Mouse (Mus musculus) embryonic facial prominence, embryonic 14.5 days (tissue): ENCODE data around the gene Ptgfrn. TPM values are rescaled to one million over a fixed set of nuclear protein-coding genes. Genes with fewer than 3 reads are reported as not detected.

Experiments
- ATAC-seq: fragments of 200-750 bp; cut with Nextera tagmentation; 2 replicates; pipeline ENCODE4 v1.8.0; 2017; ENCODE audit warnings: low read depth, moderate number of reproducible peaks, moderate TSS enrichment
- DNase-seq: peaks from one replicate; pipeline ENCODE4 v3.0.0-alpha.2; 2015; ENCODE audit warnings: low spot score
- H3K27ac ChIP-seq: fragments of 300-500 bp; sonication (generic); replicated peaks from 2 replicates; pipeline ENCODE4 v1.5.1; 2014; ENCODE audit warnings: low read depth, mild to moderate bottlenecking, low read length, moderate library complexity
- H3K27me3 ChIP-seq: fragments of 300-500 bp; sonication (generic); replicated peaks from 2 replicates; pipeline ENCODE4 v1.6.1; 2014; ENCODE audit warnings: low read length; ENCODE audit not compliant: control insufficient read depth, insufficient read depth
- H3K36me3 ChIP-seq: fragments of 300-500 bp; sonication (generic); 2 replicates; pipeline ENCODE4 v1.6.1; 2014; ENCODE audit warnings: low read length, mixed read lengths; ENCODE audit not compliant: control insufficient read depth, insufficient read depth
- H3K4me1 ChIP-seq: fragments of 300-500 bp; sonication (generic); 2 replicates; pipeline ENCODE4 v1.6.1; 2014; ENCODE audit warnings: antibody characterized with exemption, low read length; ENCODE audit not compliant: control insufficient read depth, insufficient read depth
- H3K4me2 ChIP-seq: fragments of 300-500 bp; sonication (generic); 2 replicates; pipeline ENCODE4 v1.6.1; 2014; ENCODE audit warnings: low read depth, mild to moderate bottlenecking, low read length, moderate library complexity, mixed read lengths
- H3K4me3 ChIP-seq: fragments of 300-500 bp; sonication (generic); 2 replicates; pipeline ENCODE4 v1.5.1; 2014; ENCODE audit warnings: low read depth, mild to moderate bottlenecking, low read length
- H3K9ac ChIP-seq: fragments of 300-500 bp; sonication (generic); 2 replicates; pipeline ENCODE4 v1.6.1; 2014; ENCODE audit warnings: low read depth, mild to moderate bottlenecking, low read length, moderate library complexity, mixed read lengths
- H3K9me3 ChIP-seq: fragments of 300-500 bp; sonication (generic); 2 replicates; pipeline ENCODE4 v1.6.1; 2016; ENCODE audit warnings: low read length; ENCODE audit not compliant: control insufficient read depth
- WGBS: fragments of 180-500 bp; shearing (Covaris S2); extraction: QIAGEN DNeasy Blood & Tissue Kit; methylation state at CpG from one replicate; pipeline ENCODE4 v1.1.7; 2014; 5-methylcytosine and 5-hydroxymethylcytosine counted together
- polyA plus RNA-seq: library from polyadenylated mRNA; unstranded; fragments of >200 nt; fragmentation: Nextera tagmentation; extraction: Ambion mirVana; gene quantifications from 2 replicates; pipeline ENCODE4 v1.2.1, GENCODE M21; 2014

Gene Ptgfrn
- polyA plus RNA-seq, 1 experiment from 2014 or later: 9.7 TPM

DNA sequence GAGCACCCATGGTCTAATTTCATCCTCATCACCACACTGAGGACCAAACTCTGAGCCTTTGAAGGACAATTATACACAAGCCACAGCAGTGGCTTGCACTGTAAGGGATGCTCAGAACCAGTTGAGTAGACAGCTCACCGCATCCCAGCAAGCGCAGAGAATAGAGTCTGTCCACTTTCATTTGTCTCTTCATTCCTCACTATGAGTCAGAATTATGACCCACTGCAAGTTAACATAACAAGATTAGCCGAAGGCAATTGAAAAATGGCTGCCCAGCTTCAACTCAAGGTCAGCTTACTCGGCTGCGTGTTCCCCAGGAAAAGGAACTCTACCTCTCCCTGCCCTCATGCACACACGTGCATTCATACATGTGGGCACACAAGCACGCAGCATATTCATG is 94.0 kb downstream of the Ptgfrn start:
- no peak overlapping the region for H3K27ac ChIP-seq
- H3K27me3 ChIP-seq: no peaks in the 10 kb centered on the region
- WGBS: 83% methylated on average over 7 of the region's 7 CpGs
- H3K9me3 ChIP-seq: no peaks in the 10 kb centered on the region
- H3K4me2 ChIP-seq: no peak overlapping the region
- no peak for DNase-seq
- ATAC-seq: no peak
- H3K4me3 ChIP-seq: no peak overlapping the region
- 0 out of 2 replicates have a peak, but pooled peaks cover 7% of the 10 kb centered on the region for H3K4me1 ChIP-seq
- no peaks in the 10 kb centered on the region for H3K36me3 ChIP-seq
- H3K9ac ChIP-seq: no peak overlapping the region

DNA sequence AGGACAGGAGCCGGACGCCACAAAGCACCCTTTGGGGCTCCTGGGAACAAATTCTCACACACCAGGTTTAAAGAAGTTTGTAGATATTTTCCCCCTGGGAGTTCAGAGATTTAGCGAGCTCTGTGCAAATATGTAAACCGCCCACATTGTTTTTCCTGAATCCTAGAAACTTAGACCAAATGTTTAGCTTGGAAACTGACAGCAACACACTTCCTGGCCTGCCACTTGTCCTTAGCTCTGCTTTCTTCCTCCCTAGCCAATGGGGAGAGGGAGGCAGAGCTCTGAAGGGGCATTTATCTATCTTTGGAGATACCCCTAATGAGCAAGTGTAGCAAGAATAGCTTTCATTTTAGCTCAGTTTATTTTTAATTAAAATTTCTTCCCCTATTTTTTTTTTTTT is 94.8 kb downstream of the Ptgfrn start:
- peak; percentile 33 for DNase-seq
- H3K4me2 ChIP-seq: no peak overlapping the region
- no peaks in the 10 kb centered on the region for H3K9me3 ChIP-seq
- H3K4me1 ChIP-seq: 0 out of 2 replicates have a peak, but pooled peaks cover 7% of the 10 kb centered on the region
- 30% methylated on average over 4 of the region's 4 CpGs for WGBS
- H3K4me3 ChIP-seq: no peak overlapping the region
- H3K27me3 ChIP-seq: no peaks in the 10 kb centered on the region
- H3K36me3 ChIP-seq: no peaks in the 10 kb centered on the region
- no peak for ATAC-seq
- no peak overlapping the region for H3K9ac ChIP-seq
- H3K27ac ChIP-seq: no peak overlapping the region

- WGBS: 86% methylated on average over 3 of the region's 3 CpGs
- ATAC-seq (no peak), DNase-seq (no peak)
- Histone ChIP-seq H3K27ac (no peak overlapping the region), H3K36me3 (no peaks in the 10 kb centered on the region), H3K4me1 (0 out of 2 replicates have a peak, but pooled peaks cover 7% of the 10 kb centered on the region), H3K4me3 (no peak overlapping the region), H3K9ac (no peak overlapping the region), H3K27me3 (no peaks in the 10 kb centered on the region), H3K9me3 (no peaks in the 10 kb centered on the region), H3K4me2 (no peak overlapping the region)
Measured at GRCm38 (mm10) chr3:101013536-101013935, 96.5 kb downstream of the Ptgfrn start.

GRCm38 (mm10) chr3:101013005-101013404 is 97.1 kb downstream of the Ptgfrn start:
- no peak overlapping the region for H3K4me3 ChIP-seq
- ATAC-seq (no peak), DNase-seq (no peak)
- 95% methylated on average over 10 of the region's 10 CpGs for WGBS
- H3K27me3 ChIP-seq: no peaks in the 10 kb centered on the region
- H3K9me3 ChIP-seq: no peaks in the 10 kb centered on the region
- 0 out of 2 replicates have a peak, but pooled peaks cover 7% of the 10 kb centered on the region for H3K4me1 ChIP-seq
- no peak overlapping the region for H3K27ac ChIP-seq
- no peak overlapping the region for H3K9ac ChIP-seq
- no peaks in the 10 kb centered on the region for H3K36me3 ChIP-seq
- H3K4me2 ChIP-seq: no peak overlapping the region

DNA sequence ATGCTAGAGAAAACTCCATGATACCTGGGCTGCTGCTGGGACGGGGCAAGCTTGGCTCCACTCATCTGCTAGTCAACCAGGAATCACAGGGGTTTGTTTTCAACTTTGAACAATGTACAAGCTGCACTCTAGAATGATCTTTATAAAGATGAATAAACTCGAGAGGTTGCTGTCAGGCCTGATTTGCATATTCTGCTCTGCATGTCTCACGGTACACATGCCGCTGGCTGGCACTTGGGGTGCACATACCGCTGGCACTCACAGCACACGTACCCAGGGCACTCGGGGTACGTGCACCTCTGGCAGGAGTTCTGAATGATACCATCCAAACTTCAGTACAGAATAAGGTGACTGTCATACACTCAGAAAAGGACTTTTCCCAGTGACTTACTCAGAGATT is 97.5 kb downstream of the Ptgfrn start:
- Histone ChIP-seq H3K27ac (no peak overlapping the region), H3K9ac (no peak overlapping the region), H3K9me3 (no peaks in the 10 kb centered on the region), H3K4me1 (0 out of 2 replicates have a peak, but pooled peaks cover 7% of the 10 kb centered on the region), H3K27me3 (no peaks in the 10 kb centered on the region), H3K4me3 (no peak overlapping the region), H3K4me2 (no peak overlapping the region), H3K36me3 (no peaks in the 10 kb centered on the region)
- WGBS: 79% methylated on average over 8 of the region's 8 CpGs
- no peak for DNase-seq
- ATAC-seq: no peak

- Histone ChIP-seq H3K9ac (no peak overlapping the region), H3K4me3 (no peak overlapping the region), H3K4me2 (no peak overlapping the region), H3K27me3 (no peaks in the 10 kb centered on the region), H3K4me1 (0 out of 2 replicates have a peak, but pooled peaks cover 7% of the 10 kb centered on the region), H3K9me3 (no peaks in the 10 kb centered on the region), H3K27ac (no peak overlapping the region), H3K36me3 (no peaks in the 10 kb centered on the region)
- DNase-seq (peak; percentile 33), ATAC-seq (peak; percentile 47; the same call in 1 of the 2 replicates)
- WGBS: 35% methylated on average over 10 of the region's 10 CpGs
Measured at GRCm38 (mm10) chr3:101012131-101012571, 97.9 kb downstream of the Ptgfrn start.

GRCm38 (mm10) chr3:101011203-101011600 is 98.9 kb downstream of the Ptgfrn start:
- Histone ChIP-seq H3K27me3 (no peaks in the 10 kb centered on the region), H3K4me1 (peaks cover 15% of the 10 kb centered on the region; the same call in 1 of the 2 replicates), H3K27ac (no peak overlapping the region), H3K36me3 (no peaks in the 10 kb centered on the region), H3K9me3 (no peaks in the 10 kb centered on the region), H3K4me2 (no peak overlapping the region), H3K4me3 (no peak overlapping the region), H3K9ac (no peak overlapping the region)
- ATAC-seq (no peak), DNase-seq (no peak)
- 55% methylated on average over 5 of the region's 5 CpGs for WGBS

DNA sequence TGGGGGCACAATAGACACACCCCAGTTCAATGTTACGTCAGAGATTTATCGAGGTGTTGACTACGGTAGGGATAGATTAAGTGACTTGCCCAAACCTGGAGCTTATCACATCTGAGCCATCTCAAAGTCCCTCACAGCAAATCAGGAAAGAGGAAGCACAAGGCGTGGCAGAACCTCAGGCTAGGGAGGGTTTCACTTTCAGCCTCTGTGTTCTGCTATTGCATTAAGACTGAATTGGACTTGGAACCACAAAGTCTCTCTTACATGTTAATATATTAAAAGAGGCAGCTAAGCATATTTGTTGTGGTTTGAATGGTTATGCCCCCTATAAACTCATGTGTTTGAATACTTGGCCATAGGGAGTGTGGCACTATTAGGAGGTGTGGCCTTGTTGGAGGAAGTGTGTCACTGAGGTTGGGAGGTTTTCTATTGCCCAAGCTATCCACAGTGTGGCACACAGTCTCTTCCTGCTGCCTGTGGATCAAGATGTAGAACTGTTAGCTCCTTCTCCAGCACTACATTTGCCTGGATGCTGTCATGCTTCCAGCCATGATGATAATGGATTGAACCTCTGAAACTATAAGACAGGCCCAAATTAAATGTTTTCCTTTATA is 99.4 kb downstream of the Ptgfrn start:
- Histone ChIP-seq H3K9me3 (no peaks in the 10 kb centered on the region), H3K4me3 (no peak overlapping the region), H3K4me1 (peaks cover 16% of the 10 kb centered on the region; the same call in 1 of the 2 replicates), H3K4me2 (no peak overlapping the region), H3K36me3 (no peaks in the 10 kb centered on the region), H3K27me3 (no peaks in the 10 kb centered on the region), H3K9ac (no peak overlapping the region), H3K27ac (no peak overlapping the region)
- DNase-seq: peak; percentile 14
- no peak for ATAC-seq
- 81% methylated on average over 4 of the region's 4 CpGs for WGBS
